Mouse (Mus musculus): Measurements from ENCODE around the gene Tcl1b1.

DNA sequence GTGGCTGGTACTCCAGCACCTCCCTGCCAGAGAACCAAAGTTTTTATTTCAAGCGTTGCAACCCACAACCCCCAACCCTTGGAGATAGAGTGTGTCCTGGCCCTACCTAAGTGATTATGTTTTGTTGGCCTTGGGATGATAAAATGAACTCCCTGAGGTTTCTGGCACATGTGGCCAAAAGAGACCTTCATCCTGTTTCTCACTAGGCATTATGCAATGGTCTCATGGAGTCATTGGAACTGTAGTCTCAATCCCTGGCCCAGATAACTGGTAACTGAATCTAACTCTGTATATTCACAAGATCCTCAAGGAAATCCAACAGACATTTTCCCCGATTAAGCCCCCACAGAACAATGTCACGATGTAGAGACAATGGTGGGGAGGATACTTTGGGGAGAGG, 16.4 kb upstream of the Tcl1b1 start:
- TF ChIP-seq CTCF (IDR thresholded peaks at IDR 0.05; ENCODE audit: extremely low read depth, insufficient read depth, low read length) (no peak), POLR2A (IDR thresholded peaks at IDR 0.05; ENCODE audit: extremely low read depth, insufficient read depth, low read length) (no peak)
